Mouse (Mus musculus) midbrain, embryonic 12.5 days (tissue): ENCODE measurements at regions not wholly inside any gene's neighbourhood (a gene's known extent, or its start where the extent isn't known, plus 50 kb on each side); places are given as distances from the start of the nearest gene placed in this dataset.

Experiments used
- ATAC-seq: fragments of 200-750 bp; cut with Nextera tagmentation; 2 replicates; pipeline ENCODE4 v1.8.0; 2017; ENCODE audit warnings: low read depth, moderate TSS enrichment, moderate library complexity; ENCODE audit not compliant: low FRiP score
- H3K27ac ChIP-seq: fragments of 300-500 bp; sonication (generic); replicated peaks from 2 replicates; pipeline ENCODE4 v1.5.1; 2016; ENCODE audit warnings: mild to moderate bottlenecking
- H3K27me3 ChIP-seq: fragments of 300-500 bp; sonication (generic); 2 replicates; pipeline ENCODE4 v1.6.1; 2016; ENCODE audit warnings: mild to moderate bottlenecking
- H3K36me3 ChIP-seq: fragments of 300-500 bp; sonication (generic); 2 replicates; pipeline ENCODE4 v1.6.1; 2016
- H3K4me1 ChIP-seq: fragments of 300-500 bp; sonication (generic); 2 replicates; pipeline ENCODE4 v1.6.1; 2016
- H3K4me2 ChIP-seq: fragments of 300-500 bp; sonication (generic); replicated peaks from 2 replicates; pipeline ENCODE4 v1.6.1; 2016; ENCODE audit warnings: mild to moderate bottlenecking, moderate library complexity
- H3K4me3 ChIP-seq: fragments of 300-500 bp; sonication (generic); 2 replicates; pipeline ENCODE4 v1.5.1; 2016; ENCODE audit warnings: mild to moderate bottlenecking
- H3K9ac ChIP-seq: fragments of 300-500 bp; sonication (generic); replicated peaks from 2 replicates; pipeline ENCODE4 v1.6.1; 2016; ENCODE audit warnings: mild to moderate bottlenecking, moderate library complexity
- H3K9me3 ChIP-seq: fragments of 300-500 bp; sonication (generic); 2 replicates; pipeline ENCODE4 v1.6.1; 2016; ENCODE audit warnings: mild to moderate bottlenecking
- WGBS: fragments of 180-500 bp; shearing (Covaris S2); methylation state at CpG from one replicate; pipeline ENCODE4 v1.1.7; 2016; 5-methylcytosine and 5-hydroxymethylcytosine counted together

GRCm38 (mm10) chr19:15242781-15243180 lies 644.9 kb upstream of the Tle4 start:
- H3K36me3 ChIP-seq = no peaks in the 10 kb centered on the region
- no peak overlapping the region for H3K27ac ChIP-seq
- WGBS = 54% methylated on average over 3 of the region's 3 CpGs
- H3K9me3 ChIP-seq = no peaks in the 10 kb centered on the region
- H3K9ac ChIP-seq = no peak overlapping the region
- no peak for ATAC-seq
- no peaks in the 10 kb centered on the region; the same call in 1 of the 2 replicates for H3K4me1 ChIP-seq
- no peaks in the 10 kb centered on the region for H3K27me3 ChIP-seq
- no peak overlapping the region for H3K4me2 ChIP-seq
- H3K4me3 ChIP-seq = no peak overlapping the region

- WGBS = 66% methylated on average over 2 of the region's 2 CpGs
- H3K4me3 ChIP-seq = no peak overlapping the region
- ATAC-seq = no peak
- no peak overlapping the region for H3K9ac ChIP-seq
- no peaks in the 10 kb centered on the region for H3K36me3 ChIP-seq
- H3K9me3 ChIP-seq = no peaks in the 10 kb centered on the region
- no peak overlapping the region for H3K4me2 ChIP-seq
- no peaks in the 10 kb centered on the region for H3K27me3 ChIP-seq
- H3K27ac ChIP-seq = no peak overlapping the region
- H3K4me1 ChIP-seq = no peaks in the 10 kb centered on the region
Observed at GRCm38 (mm10) chr19:15230129-15230927, 632.5 kb upstream of the Tle4 start.

- Histone ChIP-seq H3K4me3 (no peak overlapping the region), H3K9ac (no peak overlapping the region), H3K36me3 (no peaks in the 10 kb centered on the region), H3K4me2 (no peak overlapping the region), H3K27ac (no peak overlapping the region), H3K4me1 (no peaks in the 10 kb centered on the region), H3K9me3 (no peaks in the 10 kb centered on the region), H3K27me3 (no peaks in the 10 kb centered on the region)
- ATAC-seq = no peak
- 83% methylated on average over 3 of the region's 3 CpGs for WGBS
Observed at GRCm38 (mm10) chr19:15217387-15217786, 619.5 kb upstream of the Tle4 start.

GRCm38 (mm10) chr19:15214651-15215050 lies 616.8 kb upstream of the Tle4 start:
- Histone ChIP-seq H3K4me3 (no peak overlapping the region), H3K9ac (no peak overlapping the region), H3K9me3 (no peaks in the 10 kb centered on the region), H3K27ac (no peak overlapping the region), H3K4me1 (no peaks in the 10 kb centered on the region), H3K36me3 (no peaks in the 10 kb centered on the region), H3K27me3 (no peaks in the 10 kb centered on the region), H3K4me2 (no peak overlapping the region)
- ATAC-seq = no peak
- 75% methylated on average over 3 of the region's 3 CpGs for WGBS

- WGBS = 41% methylated on average over 5 of the region's 5 CpGs
- Histone ChIP-seq H3K4me1 (no peaks in the 10 kb centered on the region), H3K9ac (no peak overlapping the region), H3K27me3 (no peaks in the 10 kb centered on the region), H3K9me3 (no peaks in the 10 kb centered on the region), H3K4me2 (no peak overlapping the region), H3K4me3 (no peak overlapping the region), H3K27ac (no peak overlapping the region), H3K36me3 (no peaks in the 10 kb centered on the region)
- no peak for ATAC-seq
Observed at GRCm38 (mm10) chr19:15212881-15213280, 615.0 kb upstream of the Tle4 start.

GRCm38 (mm10) chr19:15203039-15203438 lies 605.2 kb upstream of the Tle4 start:
- Histone ChIP-seq H3K27ac (no peak overlapping the region), H3K27me3 (no peaks in the 10 kb centered on the region), H3K4me2 (no peak overlapping the region), H3K4me3 (no peak overlapping the region), H3K36me3 (no peaks in the 10 kb centered on the region), H3K9ac (no peak overlapping the region), H3K4me1 (peaks cover 16% of the 10 kb centered on the region), H3K9me3 (no peaks in the 10 kb centered on the region)
- 95% methylated on average over 1 of the region's 1 CpGs for WGBS
- no peak for ATAC-seq

GRCm38 (mm10) chr19:15201262-15201661 lies 603.4 kb upstream of the Tle4 start:
- no peaks in the 10 kb centered on the region for H3K9me3 ChIP-seq
- 7% methylated on average over 3 of the region's 3 CpGs for WGBS
- H3K27me3 ChIP-seq = no peaks in the 10 kb centered on the region
- peak overlapping the region; percentile 49 for H3K27ac ChIP-seq
- no peak overlapping the region for H3K4me2 ChIP-seq
- no peak overlapping the region for H3K9ac ChIP-seq
- peaks cover 16% of the 10 kb centered on the region for H3K4me1 ChIP-seq
- no peak overlapping the region for H3K4me3 ChIP-seq
- no peaks in the 10 kb centered on the region for H3K36me3 ChIP-seq
- 0 out of 2 replicates have a peak, but pooled peaks have one; percentile 30 for ATAC-seq

- Histone ChIP-seq H3K36me3 (no peaks in the 10 kb centered on the region), H3K4me2 (no peak overlapping the region), H3K27ac (peak overlapping the region; percentile 49; the same call in 1 of the 2 replicates), H3K4me1 (peaks cover 16% of the 10 kb centered on the region), H3K9me3 (no peaks in the 10 kb centered on the region), H3K27me3 (no peaks in the 10 kb centered on the region), H3K4me3 (no peak overlapping the region), H3K9ac (no peak overlapping the region)
- no peak for ATAC-seq
- WGBS = 70% methylated on average over 4 of the region's 4 CpGs
Observed at GRCm38 (mm10) chr19:15200792-15201191, 602.9 kb upstream of the Tle4 start.

- Histone ChIP-seq H3K27ac (peak overlapping the region; percentile 49; the same call in 1 of the 2 replicates), H3K4me1 (peaks cover 16% of the 10 kb centered on the region), H3K4me3 (no peak overlapping the region), H3K27me3 (no peaks in the 10 kb centered on the region), H3K4me2 (no peak overlapping the region), H3K36me3 (no peaks in the 10 kb centered on the region), H3K9me3 (no peaks in the 10 kb centered on the region), H3K9ac (no peak overlapping the region)
- ATAC-seq = peak; percentile 56; the same call in 1 of the 2 replicates
- WGBS = 16% methylated on average over 2 of the region's 2 CpGs
Observed at GRCm38 (mm10) chr19:15200361-15200760, 602.5 kb upstream of the Tle4 start.

GRCm38 (mm10) chr19:15199692-15200091 lies 601.8 kb upstream of the Tle4 start:
- no peak overlapping the region for H3K4me3 ChIP-seq
- no peak overlapping the region for H3K4me2 ChIP-seq
- H3K4me1 ChIP-seq = peaks cover 16% of the 10 kb centered on the region
- H3K27me3 ChIP-seq = no peaks in the 10 kb centered on the region
- H3K36me3 ChIP-seq = no peaks in the 10 kb centered on the region
- H3K9ac ChIP-seq = no peak overlapping the region
- WGBS = 47% methylated on average over 1 of the region's 1 CpGs
- no peak for ATAC-seq
- H3K27ac ChIP-seq = no peak overlapping the region
- H3K9me3 ChIP-seq = no peaks in the 10 kb centered on the region

GRCm38 (mm10) chr19:15175221-15175620 lies 577.4 kb upstream of the Tle4 start:
- Histone ChIP-seq H3K36me3 (no peaks in the 10 kb centered on the region), H3K4me3 (no peak overlapping the region), H3K9me3 (no peaks in the 10 kb centered on the region), H3K27me3 (no peaks in the 10 kb centered on the region), H3K4me2 (no peak overlapping the region), H3K27ac (no peak overlapping the region), H3K9ac (no peak overlapping the region), H3K4me1 (no peaks in the 10 kb centered on the region)
- no peak for ATAC-seq

GRCm38 (mm10) chr19:15173301-15173700 lies 575.5 kb upstream of the Tle4 start:
- Histone ChIP-seq H3K27ac (no peak overlapping the region), H3K4me1 (no peaks in the 10 kb centered on the region), H3K27me3 (no peaks in the 10 kb centered on the region), H3K36me3 (no peaks in the 10 kb centered on the region), H3K4me3 (no peak overlapping the region), H3K9ac (no peak overlapping the region), H3K4me2 (no peak overlapping the region), H3K9me3 (no peaks in the 10 kb centered on the region)
- no peak for ATAC-seq
- WGBS = 46% methylated on average over 5 of the region's 5 CpGs

- no peak overlapping the region for H3K27ac ChIP-seq
- no peak overlapping the region for H3K4me3 ChIP-seq
- no peaks in the 10 kb centered on the region for H3K36me3 ChIP-seq
- H3K4me1 ChIP-seq = no peaks in the 10 kb centered on the region
- ATAC-seq = no peak
- 85% methylated on average over 1 of the region's 1 CpGs for WGBS
- H3K9ac ChIP-seq = no peak overlapping the region
- H3K4me2 ChIP-seq = no peak overlapping the region
- H3K9me3 ChIP-seq = no peaks in the 10 kb centered on the region
- no peaks in the 10 kb centered on the region for H3K27me3 ChIP-seq
Observed at GRCm38 (mm10) chr19:15167184-15167583, 569.3 kb upstream of the Tle4 start.
